Mouse (Mus musculus): Measurements from ENCODE around the gene Mpzl3.

Gene Mpzl3

GRCm38 (mm10) chr9:45042947-45043346, 12.0 kb upstream of the Mpzl3 start:
- no peak for DNase-seq (ENCODE audit: low spot score in 2 of 2)

GRCm38 (mm10) chr9:45046973-45047372, 8.0 kb upstream of the Mpzl3 start:
- DNase-seq (ENCODE audit: low spot score in 2 of 2), result no peak

- peak; percentile 8 to 39 for DNase-seq (ENCODE audit: low spot score in 2 of 2)
These were observed 6.5 kb upstream of the Mpzl3 start for GRCm38 (mm10) chr9:45048511-45048910.

GRCm38 (mm10) chr9:45049731-45050130, 5.3 kb upstream of the Mpzl3 start:
- no peak for DNase-seq (ENCODE audit: low spot score in 2 of 2)

GRCm38 (mm10) chr9:45050301-45050700, 4.7 kb upstream of the Mpzl3 start:
- no peak for DNase-seq (ENCODE audit: low spot score in 2 of 2)

GRCm38 (mm10) chr9:45058304-45058940, 3.4 kb downstream of the Mpzl3 start:
- no peak for DNase-seq (ENCODE audit: low spot score in 2 of 2)

GRCm38 (mm10) chr9:45060151-45060550, 5.2 kb downstream of the Mpzl3 start:
- DNase-seq (ENCODE audit: low spot score in 2 of 2), result no peak

GRCm38 (mm10) chr9:45062677-45063076, 7.7 kb downstream of the Mpzl3 start:
- DNase-seq (ENCODE audit: low spot score in 2 of 2), result no peak

- no peak for DNase-seq (ENCODE audit: low spot score in 2 of 2)
These were observed 9.4 kb downstream of the Mpzl3 start for GRCm38 (mm10) chr9:45064421-45064820.

- DNase-seq (ENCODE audit: low spot score in 2 of 2), result no peak
These were observed 11.7 kb downstream of the Mpzl3 start for GRCm38 (mm10) chr9:45066735-45067134.

GRCm38 (mm10) chr9:45071800-45072199, 16.8 kb downstream of the Mpzl3 start:
- DNase-seq (ENCODE audit: low spot score in 2 of 2), result no peak

- no peak for DNase-seq (ENCODE audit: low spot score in 2 of 2)
These were observed 22.9 kb downstream of the Mpzl3 start for GRCm38 (mm10) chr9:45077859-45078258.

GRCm38 (mm10) chr9:45079011-45079410, 24.0 kb downstream of the Mpzl3 start, which contains the start of gene Jaml:
Gene Jaml, plus strand, starts transcription at chr9:45079183.
- peak; percentile 79 to 80 for DNase-seq (ENCODE audit: low spot score in 2 of 2)

GRCm38 (mm10) chr9:45083132-45083531, 28.1 kb downstream of the Mpzl3 start:
- DNase-seq (ENCODE audit: low spot score in 2 of 2), result no peak

- peak; percentile 31 to 42 for DNase-seq (ENCODE audit: low spot score in 2 of 2)
These were observed 29.6 kb downstream of the Mpzl3 start for GRCm38 (mm10) chr9:45084556-45084955.

GRCm38 (mm10) chr9:45085741-45086690, 31.0 kb downstream of the Mpzl3 start:
- DNase-seq (ENCODE audit: low spot score in 2 of 2), result peak; percentile 35 to 46

- no peak for DNase-seq (ENCODE audit: low spot score in 2 of 2)
These were observed 33.1 kb downstream of the Mpzl3 start for GRCm38 (mm10) chr9:45088040-45088439.

- DNase-seq (ENCODE audit: low spot score in 2 of 2), result no peak
These were observed 35.8 kb downstream of the Mpzl3 start for GRCm38 (mm10) chr9:45090811-45091210.

- DNase-seq (ENCODE audit: low spot score in 2 of 2), result no peak
These were observed 37.7 kb downstream of the Mpzl3 start for GRCm38 (mm10) chr9:45092641-45093040.

- DNase-seq (ENCODE audit: low spot score in 2 of 2), result no peak
These were observed 40.4 kb downstream of the Mpzl3 start for GRCm38 (mm10) chr9:45095149-45095937.

GRCm38 (mm10) chr9:45097877-45098276, 42.9 kb downstream of the Mpzl3 start:
- no peak for DNase-seq (ENCODE audit: low spot score in 2 of 2)

- DNase-seq (ENCODE audit: low spot score in 2 of 2), result no peak
These were observed 43.4 kb downstream of the Mpzl3 start for GRCm38 (mm10) chr9:45098426-45098825.

All from spleen, postnatal 36 days (tissue).